Mouse (Mus musculus): ENCODE data around the gene Gpr61.

DNA sequence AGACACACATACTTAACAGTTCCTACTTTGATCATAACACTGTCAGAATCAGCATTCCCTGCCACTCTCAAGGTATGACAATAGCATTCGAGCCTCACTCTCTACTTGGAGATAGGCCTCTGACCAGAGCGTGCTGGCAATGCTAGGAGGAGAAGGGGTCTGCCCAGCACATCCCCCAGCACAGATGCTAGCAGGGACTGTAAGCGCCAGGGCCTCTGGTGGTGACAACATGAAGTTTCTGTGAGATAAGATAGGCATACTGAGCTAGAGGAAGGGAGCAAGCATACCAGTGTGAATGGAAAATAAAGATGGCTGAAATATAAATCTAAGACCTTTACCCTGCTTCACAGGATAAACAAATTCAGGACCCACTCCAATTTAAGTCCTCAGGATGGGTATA, 49.4 kb downstream of the Gpr61 start:
- no peak for TF ChIP-seq CTCF (conservative IDR thresholded peaks at IDR 0.05; ENCODE audit: low read length)
- no peak for TF ChIP-seq NANOG (IDR thresholded peaks at IDR 0.05; ENCODE audit: borderline replicate concordance, low read length)
